Mouse (Mus musculus): ENCODE results near the gene 1110051M20Rik. TPM values are rescaled to one million over a fixed set of nuclear protein-coding genes. Genes with fewer than 3 reads are reported as not detected.

Gene 1110051M20Rik
- total and polyA plus RNA-seq, 2 experiments from 2014 or later: 158 to 171 TPM

DNA sequence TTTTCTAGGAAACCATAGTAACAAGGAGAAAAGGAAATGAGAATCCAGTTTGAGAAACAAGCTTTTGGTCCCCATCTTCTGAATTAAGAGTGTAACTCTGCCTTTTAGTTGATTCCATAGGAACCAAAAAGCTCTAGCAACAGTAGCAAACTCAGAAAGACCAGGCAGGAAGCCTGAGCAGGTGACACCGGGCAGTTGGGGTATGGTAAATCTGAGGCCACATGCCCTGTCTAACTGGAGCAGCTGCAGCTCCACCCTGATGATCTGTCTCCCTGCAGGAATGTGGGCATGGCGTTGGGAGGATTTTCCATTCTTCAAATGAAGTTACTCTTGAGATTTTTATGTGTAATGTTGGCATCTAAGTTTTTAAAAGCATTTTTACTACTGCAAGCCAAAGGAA, 74.2 kb downstream of the 1110051M20Rik start:
- no peak for TF ChIP-seq CTCF (IDR thresholded peaks at IDR 0.05)
- Histone ChIP-seq H3K27me3 (ENCODE audit: insufficient read depth, low read length) (no peaks in the 10 kb centered on the region), H3K27ac (ENCODE audit: low read depth, low read length) (no peak overlapping the region), H3K9ac (replicated peaks; ENCODE audit: low read length, poor library complexity, severe bottlenecking) (no peak overlapping the region), H3K9me3 (ENCODE audit: low read length) (no peaks in the 10 kb centered on the region), H3K4me3 (ENCODE audit: low read depth, low read length) (no peak overlapping the region), H3K4me2 (ENCODE audit: low read depth, low read length, poor library complexity, severe bottlenecking) (no peak overlapping the region), H3K36me3 (ENCODE audit: insufficient read depth, low read length) (no peaks in the 10 kb centered on the region), H3K4me1 (ENCODE audit: insufficient read depth, low read length) (no peaks in the 10 kb centered on the region)
- 81% methylated on average over 2 of the region's 2 CpGs for WGBS
- DNase-seq (ENCODE audit: low spot score) (no peak), ATAC-seq (ENCODE audit: low FRiP score) (no peak)

DNA sequence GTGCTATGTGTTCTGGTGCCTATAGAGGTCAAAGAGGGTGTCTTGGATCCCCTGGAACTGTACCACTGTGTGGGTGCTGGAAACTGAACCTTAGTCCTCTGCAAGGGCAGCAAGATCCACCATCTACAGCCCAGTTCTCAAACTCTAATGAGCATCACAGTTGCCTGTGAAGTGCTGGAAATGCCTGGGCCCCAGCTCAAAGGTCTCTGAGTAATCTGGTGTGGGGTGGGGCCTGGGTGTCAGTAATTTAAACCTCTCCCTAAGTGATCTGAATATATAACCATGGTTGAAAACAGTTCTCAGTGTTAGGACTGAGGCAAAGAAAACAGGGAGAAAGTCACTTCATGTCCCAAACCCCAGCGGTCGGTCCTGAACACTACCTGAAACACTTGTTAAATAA, 81.2 kb downstream of the 1110051M20Rik start:
- Histone ChIP-seq H3K9ac (replicated peaks; ENCODE audit: low read length, poor library complexity, severe bottlenecking) (no peak overlapping the region), H3K27ac (ENCODE audit: low read depth, low read length) (no peak overlapping the region), H3K4me2 (ENCODE audit: low read depth, low read length, poor library complexity, severe bottlenecking) (no peak overlapping the region), H3K9me3 (ENCODE audit: low read length) (no peaks in the 10 kb centered on the region), H3K27me3 (ENCODE audit: insufficient read depth, low read length) (no peaks in the 10 kb centered on the region), H3K4me3 (ENCODE audit: low read depth, low read length) (no peak overlapping the region), H3K36me3 (ENCODE audit: insufficient read depth, low read length) (no peaks in the 10 kb centered on the region), H3K4me1 (ENCODE audit: insufficient read depth, low read length) (no peaks in the 10 kb centered on the region)
- TF ChIP-seq CTCF (IDR thresholded peaks at IDR 0.05): no peak
- 93% methylated on average over 2 of the region's 2 CpGs for WGBS
- no peak for DNase-seq (ENCODE audit: low spot score)
- no peak for ATAC-seq (ENCODE audit: low FRiP score)

DNA sequence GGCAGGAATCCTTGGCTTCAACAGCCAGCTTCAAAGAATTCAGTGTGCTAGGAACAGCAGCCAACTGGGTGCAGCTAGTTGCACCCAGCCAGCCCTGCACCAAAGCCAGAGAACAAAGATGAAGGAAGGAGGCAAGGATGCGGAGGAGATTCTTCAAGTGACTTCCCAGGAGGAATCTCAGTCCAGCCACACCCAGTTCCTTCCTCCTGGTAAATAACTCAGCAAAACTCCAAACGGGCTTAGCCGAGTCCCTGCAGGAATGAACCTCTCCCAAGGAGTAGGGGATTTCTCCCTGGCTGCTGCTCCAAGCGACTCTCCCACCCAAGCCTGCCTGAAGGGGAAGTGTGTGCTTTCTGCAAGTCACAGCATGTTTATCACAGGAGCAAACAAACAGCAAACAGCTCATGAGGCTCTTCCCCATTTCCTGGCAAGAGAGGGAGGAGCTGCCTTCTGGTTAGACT, 83.4 kb downstream of the 1110051M20Rik start:
- WGBS: 27% methylated on average over 4 of the region's 4 CpGs
- DNase-seq (ENCODE audit: low spot score): peak; percentile 10
- H3K4me3 ChIP-seq (ENCODE audit: low read depth, low read length): no peak overlapping the region
- H3K4me1 ChIP-seq (ENCODE audit: insufficient read depth, low read length): no peaks in the 10 kb centered on the region
- no peaks in the 10 kb centered on the region for H3K36me3 ChIP-seq (ENCODE audit: insufficient read depth, low read length)
- TF ChIP-seq CTCF (IDR thresholded peaks at IDR 0.05): no peak
- no peaks in the 10 kb centered on the region for H3K9me3 ChIP-seq (ENCODE audit: low read length)
- 0 out of 2 replicates have a peak, but pooled peaks have one; percentile 13 for ATAC-seq (ENCODE audit: low FRiP score)
- H3K4me2 ChIP-seq (ENCODE audit: low read depth, low read length, poor library complexity, severe bottlenecking): no peak overlapping the region
- H3K27me3 ChIP-seq (ENCODE audit: insufficient read depth, low read length): no peaks in the 10 kb centered on the region
- H3K27ac ChIP-seq (ENCODE audit: low read depth, low read length): no peak overlapping the region
- H3K9ac ChIP-seq (replicated peaks; ENCODE audit: low read length, poor library complexity, severe bottlenecking): no peak overlapping the region; the same call in 1 of the 2 replicates

DNA sequence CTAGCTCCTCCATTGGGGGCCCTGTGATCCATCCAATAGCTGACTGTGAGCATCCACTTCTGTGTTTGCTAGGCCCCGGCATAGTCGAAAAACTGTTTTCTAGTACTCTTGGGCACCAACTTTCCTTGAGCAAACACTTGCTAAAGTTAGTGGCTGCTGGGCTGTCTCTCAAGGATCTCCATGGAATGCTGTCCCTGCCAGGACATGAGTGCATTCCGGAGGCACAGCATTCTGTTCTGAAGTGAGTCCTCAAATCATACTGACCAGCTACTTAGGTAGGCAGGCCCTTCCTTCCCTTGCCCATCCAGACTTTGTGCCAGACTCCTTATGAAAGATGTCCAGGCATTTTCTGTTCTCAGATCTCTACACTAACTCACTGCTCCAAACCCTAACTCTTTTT, 88.7 kb downstream of the 1110051M20Rik start:
- Histone ChIP-seq H3K9me3 (ENCODE audit: low read length) (no peaks in the 10 kb centered on the region), H3K27me3 (ENCODE audit: insufficient read depth, low read length) (no peaks in the 10 kb centered on the region), H3K27ac (ENCODE audit: low read depth, low read length) (no peak overlapping the region), H3K36me3 (ENCODE audit: insufficient read depth, low read length) (no peaks in the 10 kb centered on the region), H3K4me3 (ENCODE audit: low read depth, low read length) (no peak overlapping the region), H3K4me1 (ENCODE audit: insufficient read depth, low read length) (no peaks in the 10 kb centered on the region), H3K4me2 (ENCODE audit: low read depth, low read length, poor library complexity, severe bottlenecking) (no peak overlapping the region), H3K9ac (replicated peaks; ENCODE audit: low read length, poor library complexity, severe bottlenecking) (no peak overlapping the region)
- ATAC-seq (ENCODE audit: low FRiP score) (no peak), DNase-seq (ENCODE audit: low spot score) (no peak)
- WGBS: 90% methylated on average over 3 of the region's 3 CpGs
- TF ChIP-seq CTCF (IDR thresholded peaks at IDR 0.05): no peak

DNA sequence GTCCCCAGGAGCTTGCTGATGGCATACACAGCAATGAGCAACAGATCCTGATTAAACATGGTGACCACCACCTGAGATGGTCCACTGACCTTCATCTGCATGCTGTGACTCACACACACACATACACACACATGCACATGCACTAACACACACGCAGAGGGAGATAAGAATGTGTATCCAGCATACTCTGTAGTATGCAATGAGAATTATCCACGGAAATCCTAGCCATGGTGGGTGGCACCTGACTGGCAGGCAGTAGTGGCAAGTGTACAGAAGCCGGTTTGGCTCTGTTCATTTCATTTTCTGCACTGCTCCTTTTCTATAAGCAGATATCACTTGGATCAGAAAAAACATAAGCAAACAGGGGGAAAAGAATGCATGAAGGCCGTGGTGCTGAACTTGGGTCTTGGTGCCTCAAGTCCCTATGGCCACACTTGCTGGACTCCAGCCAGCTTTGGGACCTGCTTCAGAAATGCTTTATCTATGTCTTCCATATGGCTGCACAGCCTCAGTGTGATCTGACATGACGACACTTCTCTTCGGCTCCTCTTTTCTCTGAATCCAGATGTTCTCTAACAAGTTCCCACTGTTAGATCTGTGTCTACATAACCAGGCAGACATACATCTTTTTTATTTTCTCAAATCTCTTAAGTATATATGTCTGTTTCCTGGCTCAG, 89.6 kb downstream of the 1110051M20Rik start:
- DNase-seq (ENCODE audit: low spot score) (peak; percentile 18), ATAC-seq (ENCODE audit: low FRiP score) (no peak)
- Histone ChIP-seq H3K27ac (ENCODE audit: low read depth, low read length) (no peak overlapping the region), H3K4me2 (ENCODE audit: low read depth, low read length, poor library complexity, severe bottlenecking) (no peak overlapping the region), H3K27me3 (ENCODE audit: insufficient read depth, low read length) (no peaks in the 10 kb centered on the region), H3K9ac (replicated peaks; ENCODE audit: low read length, poor library complexity, severe bottlenecking) (no peak overlapping the region), H3K36me3 (ENCODE audit: insufficient read depth, low read length) (no peaks in the 10 kb centered on the region), H3K4me1 (ENCODE audit: insufficient read depth, low read length) (no peaks in the 10 kb centered on the region), H3K4me3 (ENCODE audit: low read depth, low read length) (no peak overlapping the region), H3K9me3 (ENCODE audit: low read length) (no peaks in the 10 kb centered on the region)
- WGBS: 74% methylated on average over 6 of the region's 6 CpGs
- TF ChIP-seq CTCF (IDR thresholded peaks at IDR 0.05): no peak

DNA sequence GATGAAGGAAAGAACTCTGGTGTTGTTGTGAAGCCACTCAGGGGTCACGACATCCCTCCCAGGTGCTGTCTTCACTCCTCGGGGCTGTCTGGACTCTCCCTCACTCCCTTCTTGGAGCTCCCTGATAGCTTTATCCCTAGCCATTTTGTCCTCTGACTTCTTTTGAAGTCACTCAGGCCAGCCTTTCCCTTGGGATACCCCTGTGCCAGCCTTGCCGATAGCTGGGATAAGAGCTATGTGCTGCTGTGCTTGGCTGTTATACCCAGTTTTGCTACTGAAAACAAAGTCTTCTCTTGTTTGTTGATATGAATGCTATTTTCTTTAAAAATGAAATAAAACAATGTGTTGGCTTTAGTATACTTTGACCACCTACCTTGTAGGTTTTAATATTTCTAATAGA, 90.7 kb downstream of the 1110051M20Rik start:
- Histone ChIP-seq H3K9ac (replicated peaks; ENCODE audit: low read length, poor library complexity, severe bottlenecking) (no peak overlapping the region), H3K27ac (ENCODE audit: low read depth, low read length) (no peak overlapping the region), H3K4me2 (ENCODE audit: low read depth, low read length, poor library complexity, severe bottlenecking) (no peak overlapping the region), H3K27me3 (ENCODE audit: insufficient read depth, low read length) (no peaks in the 10 kb centered on the region), H3K9me3 (ENCODE audit: low read length) (no peaks in the 10 kb centered on the region), H3K4me3 (ENCODE audit: low read depth, low read length) (no peak overlapping the region), H3K4me1 (ENCODE audit: insufficient read depth, low read length) (no peaks in the 10 kb centered on the region), H3K36me3 (ENCODE audit: insufficient read depth, low read length) (no peaks in the 10 kb centered on the region)
- WGBS: 35% methylated on average over 3 of the region's 3 CpGs
- DNase-seq (ENCODE audit: low spot score) (no peak), ATAC-seq (ENCODE audit: low FRiP score) (no peak)
- no peak for TF ChIP-seq CTCF (IDR thresholded peaks at IDR 0.05)

Measured in midbrain, postnatal 0 days (tissue).